Mouse (Mus musculus): ENCODE results near the gene Zdhhc19. TPM values are rescaled to one million over a fixed set of nuclear protein-coding genes. Genes with fewer than 3 reads are reported as not detected.

Gene Zdhhc19
- total and polyA plus RNA-seq, 3 experiments: 0.58 to 1.4 TPM; not detected in 1

GRCm38 (mm10) chr16:32555588-32555987 is 59.5 kb downstream of the Zdhhc19 start (continued):
- no peak for TF ChIP-seq MEF2A (IDR thresholded peaks at IDR 0.05; ENCODE audit: extremely low read depth, insufficient replicate concordance, low read depth, low read length, poor library complexity, severe bottlenecking)

GRCm38 (mm10) chr16:32559493-32559892 is 63.4 kb downstream of the Zdhhc19 start:
- Histone ChIP-seq H3K36me3 (ENCODE audit: control insufficient read depth in 1 of 2, insufficient read depth in 2 of 2, low read length in 2 of 2) (no peaks in the 10 kb centered on the region), H3K9ac (ENCODE audit: control insufficient read depth, low read depth, low read length, poor library complexity, severe bottlenecking) (no peak overlapping the region), H3K27me3 (ENCODE audit: control insufficient read depth in 1 of 2, insufficient read depth in 2 of 2, low read length in 2 of 2) (peaks cover 12 to 26% of the 10 kb centered on the region in 2 experiments), H3K79me2 (ENCODE audit: control insufficient read depth, insufficient read depth, low read length, poor library complexity) (no peaks in the 10 kb centered on the region), H3K9me3 (replicated peaks; ENCODE audit: insufficient read depth, low read length) (no peaks in the 10 kb centered on the region), H3K4me3 (ENCODE audit: control insufficient read depth in 1 of 2, insufficient read depth in 1 of 2, low read depth in 2 of 2, low read length in 2 of 2) (no peak overlapping the region), H3K4me1 (ENCODE audit: control insufficient read depth in 1 of 2, insufficient read depth in 2 of 2, low read length in 2 of 2) (no peaks in the 10 kb centered on the region), H3K27ac (ENCODE audit: control insufficient read depth, low read depth, low read length) (no peak overlapping the region)
- no peak for TF ChIP-seq ZNF384 (IDR thresholded peaks at IDR 0.05; ENCODE audit: low read depth, low read length)
- TF ChIP-seq BHLHE40 (IDR thresholded peaks at IDR 0.05; ENCODE audit: borderline replicate concordance, low read depth, low read length): no peak
- no peak for TF ChIP-seq KAT2A (conservative IDR thresholded peaks at IDR 0.05; ENCODE audit: low read depth, low read length)
- TF ChIP-seq GABPA (IDR thresholded peaks at IDR 0.05; ENCODE audit: low read depth, low read length): no peak
- TF ChIP-seq RCOR1 (IDR thresholded peaks at IDR 0.05; ENCODE audit: low read depth, low read length): no peak
- no peak for TF ChIP-seq CHD2 (IDR thresholded peaks at IDR 0.05; ENCODE audit: low read length)
- no peak for TF ChIP-seq ELF1 (IDR thresholded peaks at IDR 0.05; ENCODE audit: low read depth, low read length)
- no peak for TF ChIP-seq MYC (IDR thresholded peaks at IDR 0.05; ENCODE audit: low read depth, low read length)
- no peak for TF ChIP-seq TBP (IDR thresholded peaks at IDR 0.05; ENCODE audit: low read depth, low read length)
- no peak for TF ChIP-seq UBTF (IDR thresholded peaks at IDR 0.05; ENCODE audit: borderline replicate concordance, insufficient read depth, low read depth, low read length)
- no peak for TF ChIP-seq MXI1 (IDR thresholded peaks at IDR 0.05; ENCODE audit: low read depth, low read length)
- TF ChIP-seq NRF1 (IDR thresholded peaks at IDR 0.05; ENCODE audit: insufficient read depth, low read depth, low read length, poor library complexity, severe bottlenecking): no peak
- TF ChIP-seq MEF2A (IDR thresholded peaks at IDR 0.05; ENCODE audit: extremely low read depth, insufficient replicate concordance, low read depth, low read length, poor library complexity, severe bottlenecking): no peak
- no peak for TF ChIP-seq MAFK (IDR thresholded peaks at IDR 0.05; ENCODE audit: borderline replicate concordance, low read depth, low read length)
- no peak for TF ChIP-seq JUND (IDR thresholded peaks at IDR 0.05; ENCODE audit: low read depth, low read length)
- no peak for TF ChIP-seq POLR2AphosphoS5 (IDR thresholded peaks at IDR 0.05; ENCODE audit: borderline replicate concordance, low read depth, low read length)
- no peak for TF ChIP-seq CHD1 (IDR thresholded peaks at IDR 0.05; ENCODE audit: low read depth, low read length)
- no peak for TF ChIP-seq ZKSCAN1 (IDR thresholded peaks at IDR 0.05; ENCODE audit: low read depth, low read length)
- no peak for TF ChIP-seq MAZ (IDR thresholded peaks at IDR 0.05; ENCODE audit: low read depth, low read length)
- DNase-seq (ENCODE audit: low read depth, low spot score): no peak

Data from MEL (cell line).